Mouse (Mus musculus) kidney, embryonic 15.5 days (tissue): ENCODE data around the gene H2-M10.2. TPM values are rescaled to one million over a fixed set of nuclear protein-coding genes. Genes with fewer than 3 reads are reported as not detected.
"Not testable (repeated sequence)": the region's sequence is repeated elsewhere in the genome, so short reads cannot be mapped to it uniquely, and the experiment has no call there.

Experiments used
- ATAC-seq: fragments of 200-750 bp; cut with Nextera tagmentation; replicated peaks from 2 replicates; pipeline ENCODE4 v1.8.0; 2017; ENCODE audit warnings: moderate TSS enrichment; ENCODE audit not compliant: low FRiP score
- H3K27ac ChIP-seq: fragments of 300-500 bp; sonication (generic); 2 replicates; pipeline ENCODE4 v1.5.1; 2015; ENCODE audit warnings: mild to moderate bottlenecking, inconsistent platforms
- H3K27me3 ChIP-seq: fragments of 300-500 bp; sonication (generic); 2 replicates; pipeline ENCODE4 v1.6.1; 2015; ENCODE audit warnings: inconsistent platforms
- H3K36me3 ChIP-seq: fragments of 300-500 bp; sonication (generic); 2 replicates; pipeline ENCODE4 v1.6.1; 2015; ENCODE audit warnings: inconsistent platforms
- H3K4me1 ChIP-seq: fragments of 300-500 bp; sonication (generic); 2 replicates; pipeline ENCODE4 v1.6.1; 2015; ENCODE audit warnings: inconsistent platforms
- H3K4me2 ChIP-seq: fragments of 300-500 bp; sonication (generic); 2 replicates; pipeline ENCODE4 v1.6.1; 2015; ENCODE audit warnings: moderate library complexity, mild to moderate bottlenecking, inconsistent platforms
- H3K4me3 ChIP-seq: fragments of 300-500 bp; sonication (generic); replicated peaks from 2 replicates; pipeline ENCODE4 v1.5.1; 2015; ENCODE audit warnings: mild to moderate bottlenecking, inconsistent platforms
- H3K9ac ChIP-seq: fragments of 300-500 bp; sonication (generic); 2 replicates; pipeline ENCODE4 v1.6.1; 2015; ENCODE audit warnings: mild to moderate bottlenecking, inconsistent platforms
- H3K9me3 ChIP-seq: fragments of 300-500 bp; sonication (generic); replicated peaks from 2 replicates; pipeline ENCODE4 v1.6.1; 2016; ENCODE audit warnings: inconsistent platforms
- WGBS: fragments of 180-500 bp; shearing (Covaris S2); methylation state at CpG from one replicate; pipeline ENCODE4 v1.1.7; 2015; ENCODE audit warnings: mixed read lengths; 5-methylcytosine and 5-hydroxymethylcytosine counted together
- polyA plus RNA-seq: library from polyadenylated mRNA; unstranded; fragments of >200 nt; fragmentation: Nextera tagmentation; extraction: Ambion mirVana; gene quantifications from 2 replicates; pipeline ENCODE4 v1.2.1, GENCODE M21; 2015

H2-M10.2 gene
- polyA plus RNA-seq, 1 experiment from 2014 or later: 0.14 TPM

DNA sequence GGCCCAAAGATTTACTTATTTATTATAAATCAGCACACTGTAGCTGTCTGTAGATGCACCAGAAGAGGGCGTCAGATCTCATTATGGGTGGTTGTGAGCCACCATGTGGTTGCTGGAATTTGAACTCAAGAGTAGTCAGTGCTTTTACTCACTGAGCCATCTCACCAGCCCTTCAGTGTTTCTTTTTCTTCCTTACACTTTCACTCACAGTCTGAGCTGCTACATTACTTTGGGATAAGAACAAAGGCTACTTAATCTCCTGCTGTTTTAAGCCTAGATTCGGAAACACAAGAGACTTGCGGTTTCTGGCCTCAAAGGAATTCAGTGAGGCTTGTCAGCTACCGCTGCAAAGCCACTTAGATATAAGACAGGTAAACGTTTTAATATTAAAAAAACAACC is 42.3 kb downstream of the H2-M10.2 start:
- Histone ChIP-seq H3K27ac (no peak overlapping the region), H3K9ac (no peak overlapping the region), H3K4me2 (no peak overlapping the region), H3K4me3 (no peak overlapping the region), H3K27me3 (peaks cover 32% of the 10 kb centered on the region), H3K9me3 (no peaks in the 10 kb centered on the region), H3K36me3 (no peaks in the 10 kb centered on the region), H3K4me1 (peaks cover 10% of the 10 kb centered on the region)
- 55% methylated on average over 5 of the region's 5 CpGs for WGBS
- no peak for ATAC-seq

- Histone ChIP-seq H3K27ac (no peak overlapping the region), H3K4me3 (no peak overlapping the region), H3K27me3 (peaks cover 51% of the 10 kb centered on the region), H3K4me1 (peaks cover 13% of the 10 kb centered on the region), H3K9ac (no peak overlapping the region), H3K9me3 (no peaks in the 10 kb centered on the region), H3K4me2 (0 out of 2 replicates have a peak overlapping the region, but pooled peaks have one; percentile 12), H3K36me3 (no peaks in the 10 kb centered on the region)
- WGBS: 10% methylated on average over 5 of the region's 5 CpGs
- no peak for ATAC-seq
Measured at GRCm38 (mm10) chr17:36240637-36241213, 45.6 kb downstream of the H2-M10.2 start.

- Histone ChIP-seq H3K4me3 (peak overlapping the region; percentile 36), H3K27ac (no peak overlapping the region), H3K9ac (peak overlapping the region; percentile 38; the same call in 1 of the 2 replicates), H3K4me1 (peaks cover 13% of the 10 kb centered on the region), H3K36me3 (no peaks in the 10 kb centered on the region), H3K4me2 (peak overlapping the region; percentile 65), H3K27me3 (peaks cover 48% of the 10 kb centered on the region), H3K9me3 (no peaks in the 10 kb centered on the region)
- 0 out of 2 replicates have a peak, but pooled peaks have one; percentile 33 for ATAC-seq
- 2% methylated on average over 27 of the region's 27 CpGs for WGBS
Measured at GRCm38 (mm10) chr17:36237321-36237921, 48.9 kb downstream of the H2-M10.2 start.

GRCm38 (mm10) chr17:36235300-36235699 is 51.0 kb downstream of the H2-M10.2 start:
- H3K27ac ChIP-seq, H3K9ac ChIP-seq, ATAC-seq, H3K36me3 ChIP-seq, H3K4me1 ChIP-seq, H3K4me3 ChIP-seq, H3K9me3 ChIP-seq, H3K4me2 ChIP-seq: not testable (repeated sequence)
- peaks cover 35% of the 10 kb centered on the region for H3K27me3 ChIP-seq
- 27% methylated on average over 9 of the region's 9 CpGs for WGBS

Other genes starting within 250 kb of the H2-M10.2 start
- 13.8 and 14.1 TPM in 2 replicates for gene H2-T22, start 243.7 kb downstream of the H2-M10.2 start, polyA plus RNA-seq
- gene Gm6034, start 243.5 kb downstream of the H2-M10.2 start, polyA plus RNA-seq: not detected in 2 replicates
- gene Gm11127, start 228.1 kb downstream of the H2-M10.2 start, polyA plus RNA-seq: not detected in 2 replicates
- gene Gm19684, start 164.8 kb downstream of the H2-M10.2 start, polyA plus RNA-seq: not detected in 2 replicates
- not detected in 2 replicates for gene Gm7030, start 157.1 kb downstream of the H2-M10.2 start, polyA plus RNA-seq
- gene Gm8909, start 118.0 kb downstream of the H2-M10.2 start, polyA plus RNA-seq: not detected in 2 replicates
- not detected in 2 replicates for gene H2-T3, start 96.2 kb downstream of the H2-M10.2 start, polyA plus RNA-seq
- 107 and 113 TPM in 2 replicates for gene Rpp21, start 28.4 kb downstream of the H2-M10.2 start, polyA plus RNA-seq
- gene Trim39, start 14.2 kb downstream of the H2-M10.2 start, polyA plus RNA-seq: 16.4 and 19.5 TPM in 2 replicates
- gene H2-M10.1, start 39.7 kb upstream of the H2-M10.2 start, polyA plus RNA-seq: not detected in 2 replicates
- not detected in 2 replicates for gene H2-M10.3, start 81.9 kb upstream of the H2-M10.2 start, polyA plus RNA-seq
- not detected in 2 replicates for gene H2-M10.4, start 175.8 kb upstream of the H2-M10.2 start, polyA plus RNA-seq